Mouse (Mus musculus): ENCODE measurements around the gene Cpeb4. TPM values are rescaled to one million over a fixed set of nuclear protein-coding genes. Genes with fewer than 3 reads are reported as not detected.
A peak's percentile ranks its signal among the peaks of the same experiment; 100 is the strongest.
"Not testable (repeated sequence)": the region's sequence is repeated elsewhere in the genome, so short reads cannot be mapped to it uniquely, and the experiment has no call there.

The Cpeb4 gene
- total RNA-seq, 2 experiments from 2014 or later, result 157 to 160 TPM

DNA sequence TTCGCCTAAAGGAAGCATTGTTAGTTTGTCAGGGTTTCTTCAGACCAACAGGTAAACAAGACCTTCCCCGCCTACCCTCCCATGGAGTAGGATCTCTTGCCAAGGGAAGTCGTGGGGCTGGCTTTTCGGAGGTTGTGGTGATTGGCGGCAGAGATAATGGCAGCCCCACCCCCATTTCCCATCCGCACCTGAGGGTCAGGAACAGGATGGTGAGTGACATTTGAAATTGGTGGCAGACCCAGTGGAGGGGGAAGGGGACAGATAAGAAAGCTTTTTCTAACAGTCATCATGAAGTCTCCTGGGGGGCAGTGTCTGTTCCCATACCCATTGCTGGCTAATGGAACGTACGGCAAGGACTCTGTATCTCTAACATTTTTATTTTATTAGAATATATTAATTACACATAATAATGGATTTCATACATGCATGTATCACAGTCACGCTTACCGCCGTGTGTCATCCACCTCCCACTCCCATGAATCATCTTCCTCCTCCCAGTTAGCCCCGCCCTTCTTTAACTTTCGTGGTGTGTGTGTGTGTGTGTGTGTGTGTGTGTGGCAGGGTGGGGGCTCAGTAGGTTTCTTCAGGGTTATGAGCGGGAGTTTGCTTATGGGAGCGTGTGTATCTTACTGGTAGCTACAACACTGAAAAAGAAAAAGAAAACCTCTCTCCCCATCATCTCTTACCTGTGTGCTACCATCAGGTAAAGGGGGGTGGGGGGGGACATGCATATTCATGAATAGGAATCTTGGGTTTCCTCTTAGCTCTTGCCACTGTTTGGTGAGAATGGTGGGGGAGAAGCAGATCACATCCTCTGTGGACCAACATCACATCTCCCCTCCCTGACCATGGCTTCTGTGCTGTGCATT lies 76.7 kb downstream of the Cpeb4 start:
- peak; percentile 36 to 59 for DNase-seq (ENCODE audit: low spot score in 2 of 2)
- intact Hi-C loops (cut with DNase I), result loop anchor here (1.0 to 10.0 kb wide), 2 partner anchors 272 to 704 kb away; no protein-coding TSS in a partner anchor

GRCm38 (mm10) chr11:31949331-31949785 lies 77.3 kb downstream of the Cpeb4 start:
- intact Hi-C loops (cut with DNase I), result loop anchor here (10.0 kb wide), 1 partner anchor 705 kb away; no protein-coding TSS in a partner anchor
- DNase-seq (ENCODE audit: low spot score in 2 of 2), result peak; percentile 78 to 91

GRCm38 (mm10) chr11:31960071-31960470 lies 88.1 kb downstream of the Cpeb4 start:
- DNase-seq (ENCODE audit: low spot score in 2 of 2), result no peak
- intact Hi-C loops (cut with DNase I), result no loop called here

- no peak for DNase-seq (ENCODE audit: low spot score in 2 of 2)
- intact Hi-C loops (cut with DNase I), result no loop called here
Observed at GRCm38 (mm10) chr11:31963993-31964392, 92.0 kb downstream of the Cpeb4 start.

GRCm38 (mm10) chr11:31965256-31966134 lies 93.5 kb downstream of the Cpeb4 start, which contains the start of gene 4930524B15Rik:
4930524B15Rik (plus strand) TSS chr11:31965592.
- no peak for DNase-seq (ENCODE audit: low spot score in 2 of 2)
- intact Hi-C loops (cut with DNase I), result no loop called here

GRCm38 (mm10) chr11:31974132-31974531 lies 102.1 kb downstream of the Cpeb4 start:
- intact Hi-C loops (cut with DNase I), result no loop called here
- no peak for DNase-seq (ENCODE audit: low spot score in 2 of 2)

DNA sequence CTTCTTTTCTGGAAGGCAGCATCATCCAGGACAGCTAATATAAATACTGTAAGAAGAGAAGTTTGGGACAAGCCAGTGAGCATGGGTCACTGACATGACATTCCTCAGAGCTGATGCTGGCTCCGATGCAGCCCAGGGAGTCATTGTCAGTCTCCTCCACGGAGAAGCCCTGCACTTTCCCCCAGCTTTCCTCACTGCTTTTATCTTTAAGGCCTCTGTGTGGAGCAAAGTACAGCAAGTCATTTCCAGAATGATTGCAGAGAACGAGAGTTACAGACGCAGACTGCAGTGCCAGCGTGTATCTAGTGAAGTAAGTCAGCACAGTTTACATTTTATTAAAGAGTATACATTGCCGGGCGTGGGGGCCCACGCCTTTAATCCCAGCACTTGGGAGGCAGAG lies 102.8 kb downstream of the Cpeb4 start:
- DNase-seq (ENCODE audit: low spot score in 2 of 2), result no peak
- intact Hi-C loops (cut with DNase I), result no loop called here

- no peak for DNase-seq (ENCODE audit: low spot score in 2 of 2)
- intact Hi-C loops (cut with DNase I), result no loop called here
Observed at GRCm38 (mm10) chr11:31975678-31976077, 103.7 kb downstream of the Cpeb4 start.

- intact Hi-C loops (cut with DNase I), result no loop called here
- no peak for DNase-seq (ENCODE audit: low spot score in 2 of 2)
Observed at GRCm38 (mm10) chr11:31976137-31976536, 104.1 kb downstream of the Cpeb4 start.

DNA sequence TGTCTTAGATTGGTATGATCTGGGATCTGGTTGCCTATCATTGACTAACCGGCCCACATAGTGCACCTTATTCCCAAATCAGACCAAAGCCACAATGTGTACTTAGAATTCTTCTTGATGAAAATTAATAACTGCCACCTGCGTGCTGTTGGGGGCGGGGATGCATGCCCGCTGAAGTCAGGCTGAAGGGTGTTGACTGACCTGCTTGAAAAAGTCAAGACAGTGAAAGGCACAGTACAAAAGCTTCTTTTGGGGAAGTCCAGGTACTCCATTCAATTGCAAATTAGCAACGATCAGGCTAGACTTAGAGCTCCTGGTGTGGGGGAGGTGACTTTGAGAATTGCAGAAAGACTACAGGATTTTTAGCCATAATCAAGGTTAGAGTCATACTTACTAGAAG lies 108.1 kb downstream of the Cpeb4 start:
- intact Hi-C loops (cut with DNase I); DNase-seq (ENCODE audit: low spot score in 2 of 2): not testable (repeated sequence)

- DNase-seq (ENCODE audit: low spot score in 2 of 2), result no peak
- intact Hi-C loops (cut with DNase I), result no loop called here
Observed at GRCm38 (mm10) chr11:31981830-31982229, 109.8 kb downstream of the Cpeb4 start.

- intact Hi-C loops (cut with DNase I), result not testable (repeated sequence)
Observed at GRCm38 (mm10) chr11:31982247-31982943, 110.4 kb downstream of the Cpeb4 start.

GRCm38 (mm10) chr11:31983249-31983648 lies 111.2 kb downstream of the Cpeb4 start:
- no peak for DNase-seq (ENCODE audit: low spot score in 2 of 2)
- intact Hi-C loops (cut with DNase I), result no loop called here

More at GRCm38 (mm10) chr11:31982247-31982943, 110.4 kb downstream of the Cpeb4 start:
- not testable (repeated sequence) for DNase-seq (ENCODE audit: low spot score in 2 of 2)

DNA sequence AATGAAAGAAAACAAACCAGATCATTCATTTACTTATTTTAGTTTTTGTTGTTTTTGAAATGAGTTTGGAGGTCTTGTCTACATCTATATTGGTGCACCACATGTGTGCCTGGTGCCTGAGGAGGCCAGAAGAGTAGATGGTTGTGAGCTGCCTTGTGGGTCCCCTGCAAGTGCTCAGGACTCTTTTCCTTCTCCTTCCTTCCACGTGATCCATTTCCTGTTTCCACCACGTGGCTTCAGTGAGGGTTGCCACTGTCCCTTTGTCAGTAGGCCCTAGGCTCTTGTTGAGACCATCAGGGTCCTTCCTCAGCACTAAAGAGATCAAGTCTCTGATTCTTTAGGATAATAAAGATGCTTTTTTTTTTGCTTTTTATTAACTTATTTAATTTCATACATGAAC lies 112.8 kb downstream of the Cpeb4 start:
- intact Hi-C loops (cut with DNase I), result no loop called here
- DNase-seq (ENCODE audit: low spot score in 2 of 2), result no peak

Other genes starting within 250 kb of the Cpeb4 start
- 10 to 100 TPM; 94.2 to 95.8 TPM for gene Bod1, start 200.3 kb upstream of the Cpeb4 start, total RNA-seq (2021)
- not detected for gene 4930524B15Rik, start 93.4 kb downstream of the Cpeb4 start, total RNA-seq (2021)
- gene Nsg2, start 128.3 kb downstream of the Cpeb4 start, total RNA-seq (2021), result 100 to 1,000 TPM; 662 to 666 TPM